Mouse (Mus musculus) gastrocnemius, postnatal 14 days (tissue): Measurements from ENCODE around the gene Commd1. TPM values are rescaled to one million over a fixed set of nuclear protein-coding genes. Genes with fewer than 3 reads are reported as not detected.

Experiments
- DNase-seq: peaks from one replicate; pipeline ENCODE4 v3.0.0; 2021; ENCODE audit warnings: mixed read lengths
- intact Hi-C: fragments of 180-260 bp; cut with DNase I; formaldehyde crosslinking; loops from one replicate; pipeline ENCODE4 v1.15.1; 2025; ENCODE audit warnings: low total_unique reads
- total RNA-seq, 2 experiments: library from RNA; stranded (reverse); gene quantifications; 2 replicates each; pipeline ENCODE4 v1.2.3; 2021

Commd1 gene
- total RNA-seq, 2 experiments from 2014 or later, result 117 to 122 TPM

GRCm38 (mm10) chr11:22871628-22872306 lies 110.4 kb downstream of the Commd1 start:
- intact Hi-C loops, result no loop called here
- DNase-seq, result no peak

GRCm38 (mm10) chr11:22868582-22868981 lies 113.6 kb downstream of the Commd1 start:
- no peak for DNase-seq
- intact Hi-C loops, result loop anchor here (10.0 kb wide), 1 partner anchor 86 kb away; no protein-coding TSS in a partner anchor

GRCm38 (mm10) chr11:22867691-22868090 lies 114.5 kb downstream of the Commd1 start:
- intact Hi-C loops, result loop anchor here (10.0 kb wide), 1 partner anchor 87 kb away; no protein-coding TSS in a partner anchor
- DNase-seq, result no peak

- intact Hi-C loops, result loop anchor here (10.0 kb wide), 1 partner anchor 89 kb away; no protein-coding TSS in a partner anchor
- no peak for DNase-seq
These were observed 116.4 kb downstream of the Commd1 start for GRCm38 (mm10) chr11:22865635-22866246.

- intact Hi-C loops, result loop anchor here (10.0 kb wide), 1 partner anchor 90 kb away; no protein-coding TSS in a partner anchor
- DNase-seq, result no peak
These were observed 117.7 kb downstream of the Commd1 start for GRCm38 (mm10) chr11:22864305-22865060.

GRCm38 (mm10) chr11:22863581-22863980 lies 118.6 kb downstream of the Commd1 start:
- no peak for DNase-seq
- intact Hi-C loops, result loop anchor here (10.0 kb wide), 1 partner anchor 91 kb away; no protein-coding TSS in a partner anchor

GRCm38 (mm10) chr11:22861315-22861714 lies 120.9 kb downstream of the Commd1 start:
- intact Hi-C loops, result loop anchor here (10.0 kb wide), 1 partner anchor 93 kb away; no protein-coding TSS in a partner anchor
- no peak for DNase-seq

GRCm38 (mm10) chr11:22860335-22861227 lies 121.6 kb downstream of the Commd1 start, which contains the start of gene B3gnt2:
B3gnt2 (minus strand) TSS chr11:22860961.
- intact Hi-C loops, result loop anchor here (10.0 kb wide), 1 partner anchor 94 kb away; no protein-coding TSS in a partner anchor

GRCm38 (mm10) chr11:22859633-22860334 lies 122.4 kb downstream of the Commd1 start:
- intact Hi-C loops, result loop anchor here (10.0 kb wide), 1 partner anchor 95 kb away; no protein-coding TSS in a partner anchor
- DNase-seq, result peak; percentile 89

More at GRCm38 (mm10) chr11:22860335-22861227, 121.6 kb downstream of the Commd1 start, which contains the start of gene B3gnt2:
- DNase-seq, result peak; percentile 42

- intact Hi-C loops, result no loop called here
These were observed 122.9 kb downstream of the Commd1 start for GRCm38 (mm10) chr11:22859301-22859632.

GRCm38 (mm10) chr11:22858441-22859300 lies 123.5 kb downstream of the Commd1 start:
- intact Hi-C loops, result no loop called here
- DNase-seq, result no peak

More at GRCm38 (mm10) chr11:22859301-22859632, 122.9 kb downstream of the Commd1 start:
- DNase-seq, result no peak

GRCm38 (mm10) chr11:22857705-22858440 lies 124.3 kb downstream of the Commd1 start:
- intact Hi-C loops, result no loop called here
- DNase-seq, result no peak

GRCm38 (mm10) chr11:22857106-22857704 lies 125.0 kb downstream of the Commd1 start:
- no peak for DNase-seq
- intact Hi-C loops, result no loop called here

GRCm38 (mm10) chr11:22856371-22856965 lies 125.7 kb downstream of the Commd1 start:
- intact Hi-C loops, result no loop called here

GRCm38 (mm10) chr11:22854571-22854970 lies 127.6 kb downstream of the Commd1 start:
- DNase-seq, result no peak
- intact Hi-C loops, result no loop called here

More at GRCm38 (mm10) chr11:22856371-22856965, 125.7 kb downstream of the Commd1 start:
- DNase-seq, result no peak
